Mouse (Mus musculus) kidney, postnatal 0 days (tissue): ENCODE measurements around the gene Gpn2. TPM values are rescaled to one million over a fixed set of nuclear protein-coding genes. Genes with fewer than 3 reads are reported as not detected.

ENCODE experiments used
- ATAC-seq: fragments of 200-750 bp; cut with Nextera tagmentation; replicated peaks from 2 replicates; pipeline ENCODE4 v1.8.0; 2017; ENCODE audit warnings: low read depth, moderate number of reproducible peaks, moderate TSS enrichment, moderate library complexity; ENCODE audit not compliant: low FRiP score
- DNase-seq: peaks from one replicate; pipeline ENCODE4 v3.0.0-alpha.2; 2016; ENCODE audit warnings: low spot score
- H3K27ac ChIP-seq: fragments of 300-500 bp; sonication (generic); 2 replicates; pipeline ENCODE4 v1.5.1; 2014; ENCODE audit warnings: mild to moderate bottlenecking
- H3K27me3 ChIP-seq: fragments of 300-500 bp; sonication (generic); 2 replicates; pipeline ENCODE4 v1.6.1; 2014; ENCODE audit warnings: low read length, mixed read lengths; ENCODE audit not compliant: insufficient read depth
- H3K36me3 ChIP-seq: fragments of 300-500 bp; sonication (generic); 2 replicates; pipeline ENCODE4 v1.6.1; 2014; ENCODE audit warnings: low read length, mixed read lengths; ENCODE audit not compliant: insufficient read depth
- H3K4me1 ChIP-seq: fragments of 300-500 bp; sonication (generic); replicated peaks from 2 replicates; pipeline ENCODE4 v1.6.1; 2014; ENCODE audit warnings: antibody characterized with exemption, low read length, mixed read lengths; ENCODE audit not compliant: insufficient read depth
- H3K4me2 ChIP-seq: fragments of 300-500 bp; sonication (generic); 2 replicates; pipeline ENCODE4 v1.6.1; 2014; ENCODE audit warnings: mild to moderate bottlenecking, low read length, moderate library complexity, mixed read lengths
- H3K4me3 ChIP-seq: fragments of 300-500 bp; sonication (generic); replicated peaks from 2 replicates; pipeline ENCODE4 v1.5.1; 2014; ENCODE audit warnings: low read depth, low read length
- H3K9ac ChIP-seq: fragments of 300-500 bp; sonication (generic); 2 replicates; pipeline ENCODE4 v1.6.1; 2014; ENCODE audit warnings: low read depth, low read length
- H3K9me3 ChIP-seq: fragments of 300-500 bp; sonication (generic); replicated peaks from 2 replicates; pipeline ENCODE4 v1.6.1; 2016; ENCODE audit warnings: low read length, inconsistent platforms, mixed read lengths
- CTCF ChIP-seq: IDR thresholded peaks from 2 replicates; pipeline ENCODE4 v1.5.1; 2016; ENCODE audit warnings: antibody characterized with exemption, low read depth, mild to moderate bottlenecking, moderate library complexity
- WGBS: fragments of 180-500 bp; shearing (Covaris S2); extraction: QIAGEN DNeasy Blood & Tissue Kit; methylation state at CpG from one replicate; pipeline ENCODE4 v1.1.7; 2014; 5-methylcytosine and 5-hydroxymethylcytosine counted together
- polyA plus RNA-seq: library from polyadenylated mRNA; unstranded; fragments of >200 nt; fragmentation: Nextera tagmentation; extraction: Ambion mirVana; gene quantifications from 2 replicates; pipeline ENCODE4 v1.2.1, GENCODE M21; 2015

Gene Gpn2
- polyA plus RNA-seq, 1 experiment from 2014 or later = 19.5 TPM

- ATAC-seq (no peak), DNase-seq (no peak)
- no peaks in the 10 kb centered on the region for H3K9me3 ChIP-seq
- no peak overlapping the region for H3K4me3 ChIP-seq
- no peak overlapping the region for H3K4me2 ChIP-seq
- WGBS = 90% methylated on average over 8 of the region's 8 CpGs
- H3K36me3 ChIP-seq = peaks cover 20% of the 10 kb centered on the region
- no peak overlapping the region for H3K9ac ChIP-seq
- no peaks in the 10 kb centered on the region for H3K4me1 ChIP-seq
- TF ChIP-seq CTCF = no peak
- no peaks in the 10 kb centered on the region for H3K27me3 ChIP-seq
- H3K27ac ChIP-seq = no peak overlapping the region
These were observed 30.2 kb downstream of the Gpn2 start for GRCm38 (mm10) chr4:133614274-133614761.

DNA sequence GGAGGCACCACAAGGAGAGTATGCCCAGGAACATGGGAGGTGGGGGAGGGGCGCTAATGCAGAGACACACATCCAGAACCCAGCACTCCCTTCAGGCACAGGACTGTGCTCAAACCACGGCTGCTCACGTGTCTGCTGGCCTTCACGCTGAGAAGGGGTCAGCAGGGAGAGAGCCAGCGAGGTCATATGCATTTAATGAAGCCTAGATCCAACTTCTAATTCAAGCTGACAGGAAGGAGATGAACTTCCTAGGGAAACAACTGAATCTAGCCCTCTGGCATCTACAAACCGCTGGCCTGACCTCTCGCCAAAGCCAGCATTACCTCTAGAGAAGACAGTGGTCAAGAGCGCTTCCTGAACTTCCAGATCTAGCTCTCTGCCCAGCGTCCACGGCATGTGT lies 31.3 kb downstream of the Gpn2 start:
- H3K9me3 ChIP-seq = no peaks in the 10 kb centered on the region
- no peak overlapping the region for H3K9ac ChIP-seq
- 69% methylated on average over 10 of the region's 10 CpGs for WGBS
- no peak for ATAC-seq
- peak; percentile 32 for DNase-seq
- peaks cover 17% of the 10 kb centered on the region for H3K36me3 ChIP-seq
- H3K4me3 ChIP-seq = no peak overlapping the region
- TF ChIP-seq CTCF = no peak
- H3K4me1 ChIP-seq = no peaks in the 10 kb centered on the region
- H3K4me2 ChIP-seq = no peak overlapping the region
- no peaks in the 10 kb centered on the region for H3K27me3 ChIP-seq
- H3K27ac ChIP-seq = no peak overlapping the region

- Histone ChIP-seq H3K4me1 (no peaks in the 10 kb centered on the region), H3K27me3 (no peaks in the 10 kb centered on the region), H3K36me3 (peaks cover 5% of the 10 kb centered on the region; the same call in 1 of the 2 replicates), H3K9me3 (no peaks in the 10 kb centered on the region), H3K9ac (no peak overlapping the region), H3K27ac (no peak overlapping the region), H3K4me3 (no peak overlapping the region), H3K4me2 (no peak overlapping the region)
- ATAC-seq (no peak), DNase-seq (no peak)
- TF ChIP-seq CTCF = no peak
- WGBS = 84% methylated on average over 11 of the region's 11 CpGs
These were observed 33.8 kb downstream of the Gpn2 start for GRCm38 (mm10) chr4:133617936-133618335.

DNA sequence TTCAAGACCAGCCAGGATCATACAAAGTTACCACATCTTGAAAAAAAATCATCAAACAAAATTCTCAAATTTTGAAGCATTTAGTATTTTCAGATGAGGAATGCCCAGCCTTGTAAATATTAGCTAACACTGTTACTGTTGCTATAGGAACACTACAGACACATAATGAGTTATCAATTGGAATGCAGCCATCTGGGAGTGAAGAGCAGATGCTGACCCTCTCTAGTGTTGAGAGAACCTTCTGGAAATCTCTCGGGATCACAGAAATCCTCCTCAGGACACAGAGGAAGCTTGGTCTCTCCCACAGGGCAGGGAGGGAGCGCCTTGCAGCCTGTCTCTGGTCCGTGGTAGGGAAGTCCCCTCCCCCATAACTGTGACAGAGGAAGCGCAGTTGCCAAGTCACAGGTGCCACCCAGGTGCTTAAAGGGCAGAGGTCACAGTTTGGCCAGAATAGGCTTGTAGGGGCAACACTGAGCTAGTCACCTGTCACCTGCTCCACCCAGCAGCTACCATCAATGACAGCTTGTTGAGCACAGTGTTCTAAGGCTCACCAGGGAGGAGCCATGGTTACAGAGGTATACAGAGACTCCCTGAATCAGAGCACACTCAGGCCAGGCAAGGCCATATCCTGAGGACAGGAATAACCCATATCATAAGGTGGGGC lies 35.4 kb downstream of the Gpn2 start:
- no peak for DNase-seq
- no peaks in the 10 kb centered on the region for H3K36me3 ChIP-seq
- H3K9me3 ChIP-seq = no peaks in the 10 kb centered on the region
- no peak overlapping the region for H3K9ac ChIP-seq
- H3K4me2 ChIP-seq = no peak overlapping the region
- no peaks in the 10 kb centered on the region for H3K4me1 ChIP-seq
- H3K27ac ChIP-seq = no peak overlapping the region
- H3K27me3 ChIP-seq = no peaks in the 10 kb centered on the region
- 61% methylated on average over 4 of the region's 4 CpGs for WGBS
- TF ChIP-seq CTCF = no peak
- no peak overlapping the region for H3K4me3 ChIP-seq
- ATAC-seq = no peak

- Histone ChIP-seq H3K4me1 (peaks cover 6% of the 10 kb centered on the region), H3K27me3 (no peaks in the 10 kb centered on the region), H3K4me2 (no peak overlapping the region), H3K36me3 (no peaks in the 10 kb centered on the region), H3K27ac (no peak overlapping the region), H3K9ac (no peak overlapping the region), H3K4me3 (no peak overlapping the region), H3K9me3 (no peaks in the 10 kb centered on the region)
- 74% methylated on average over 8 of the region's 8 CpGs for WGBS
- ATAC-seq (no peak), DNase-seq (no peak)
- no peak for TF ChIP-seq CTCF
These were observed 36.5 kb downstream of the Gpn2 start for GRCm38 (mm10) chr4:133620668-133621067.

GRCm38 (mm10) chr4:133622161-133622695 lies 38.1 kb downstream of the Gpn2 start:
- WGBS = 80% methylated on average over 11 of the region's 11 CpGs
- no peak for TF ChIP-seq CTCF

More at GRCm38 (mm10) chr4:133622161-133622695, 38.1 kb downstream of the Gpn2 start:
- Histone ChIP-seq H3K4me2 (no peak overlapping the region), H3K9me3 (no peaks in the 10 kb centered on the region), H3K9ac (no peak overlapping the region), H3K27ac (no peak overlapping the region), H3K4me1 (peaks cover 11% of the 10 kb centered on the region), H3K27me3 (no peaks in the 10 kb centered on the region), H3K36me3 (0 out of 2 replicates have a peak, but pooled peaks cover 7% of the 10 kb centered on the region), H3K4me3 (no peak overlapping the region)
- ATAC-seq = no peak
- no peak for DNase-seq
